Mouse (Mus musculus) brain, embryonic 14.5 days (tissue): ENCODE measurements around the gene Onecut1.

Source experiments
- CTCF ChIP-seq: fragments of 200-500 bp; IDR thresholded peaks from 2 replicates; pipeline ENCODE4 v1.5.1; 2012; ENCODE audit warnings: inconsistent platforms, mild to moderate bottlenecking, moderate library complexity, borderline replicate concordance; ENCODE audit not compliant: insufficient read depth, insufficient read length; ENCODE audit errors: extremely low read depth
- POLR2A ChIP-seq: fragments of 200-500 bp; IDR thresholded peaks from 2 replicates; pipeline ENCODE4 v1.6.1; 2012; ENCODE audit warnings: mild to moderate bottlenecking, inconsistent platforms, borderline replicate concordance; ENCODE audit not compliant: poor library complexity, insufficient read depth, insufficient read length, severe bottlenecking; ENCODE audit errors: extremely low read depth

- no peak for TF ChIP-seq CTCF
- no peak for TF ChIP-seq POLR2A
Observed at GRCm38 (mm10) chr9:74906951-74907350, 45.2 kb downstream of the Onecut1 start.
